Mouse (Mus musculus) R1 (cell line): ENCODE results near the gene Cd1d1.
A peak's percentile ranks its signal among the peaks of the same experiment; 100 is the strongest.

Experiments used
- DNase-seq: peaks from one replicate; pipeline ENCODE4 v3.0.0-alpha.2; 2018; ENCODE audit warnings: low read depth, low spot score

Gene Cd1d1

DNA sequence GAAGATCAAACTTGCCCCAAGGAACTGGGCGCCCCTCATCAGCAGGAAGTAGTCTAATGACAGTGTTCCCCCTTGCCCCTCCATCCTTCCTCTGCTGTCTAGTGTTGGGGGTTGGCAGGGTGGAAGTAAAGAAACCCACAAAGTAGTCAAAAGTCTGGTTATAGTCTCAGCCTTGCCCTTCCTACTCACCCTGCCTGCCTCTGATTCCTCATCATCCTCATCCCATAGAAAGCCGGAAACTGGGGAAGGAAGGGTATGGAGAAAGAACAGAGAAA is 37.9 kb downstream of the Cd1d1 start:
- DNase-seq = no peak

DNA sequence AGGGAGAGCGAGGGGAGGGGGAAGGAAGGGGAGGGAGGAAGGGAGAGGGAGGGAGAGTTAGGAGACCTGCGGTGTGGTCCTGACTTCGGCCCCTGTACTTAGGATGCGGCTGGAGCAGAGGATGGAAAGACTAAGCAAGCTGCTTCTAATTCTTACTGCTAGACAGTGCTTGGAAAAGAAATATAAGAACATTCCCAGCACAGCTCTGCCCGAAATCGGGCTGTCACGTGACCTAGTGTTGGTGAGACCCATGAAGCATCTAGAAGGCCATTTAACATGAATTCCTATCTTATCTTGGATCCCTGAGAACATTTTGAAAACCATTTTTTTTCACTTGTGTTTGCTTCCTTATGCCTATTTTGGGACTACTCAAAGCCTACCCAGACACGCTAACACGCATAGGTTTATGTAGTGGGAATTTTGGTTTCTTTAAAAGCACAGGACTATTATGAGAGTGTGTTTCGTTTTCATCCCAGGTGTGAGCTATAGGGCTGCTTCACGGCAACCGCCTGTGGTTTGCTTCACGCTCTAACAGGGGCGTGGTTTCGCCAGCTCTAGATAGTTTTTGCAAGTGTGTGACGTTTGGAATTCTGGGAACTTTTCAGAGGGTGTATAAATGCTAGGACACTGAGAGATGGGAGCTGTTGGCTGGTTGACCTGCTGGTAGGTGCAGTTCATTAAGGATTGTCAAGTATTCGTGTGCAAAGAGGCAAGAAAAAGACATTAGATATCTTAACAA is 38.4 kb downstream of the Cd1d1 start:
- DNase-seq = peak; percentile 34

DNA sequence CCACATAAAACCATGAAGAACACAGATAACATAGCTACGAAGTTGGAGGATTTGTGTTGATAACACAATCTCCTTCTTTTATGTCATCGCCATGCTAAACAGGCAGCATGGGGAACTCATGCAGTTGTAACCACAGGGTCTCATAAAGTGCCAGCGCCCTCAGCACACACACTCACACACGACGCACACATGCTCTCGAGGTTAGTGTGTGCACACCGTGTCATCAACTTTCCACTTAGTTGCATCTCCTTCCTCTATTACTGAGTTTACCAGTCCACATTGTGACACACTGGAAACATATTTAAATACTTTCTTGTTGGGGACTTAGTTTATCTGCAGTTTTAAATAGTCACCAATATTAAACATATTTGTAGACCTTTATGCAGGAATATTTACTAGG is 40.2 kb downstream of the Cd1d1 start:
- DNase-seq = no peak

DNA sequence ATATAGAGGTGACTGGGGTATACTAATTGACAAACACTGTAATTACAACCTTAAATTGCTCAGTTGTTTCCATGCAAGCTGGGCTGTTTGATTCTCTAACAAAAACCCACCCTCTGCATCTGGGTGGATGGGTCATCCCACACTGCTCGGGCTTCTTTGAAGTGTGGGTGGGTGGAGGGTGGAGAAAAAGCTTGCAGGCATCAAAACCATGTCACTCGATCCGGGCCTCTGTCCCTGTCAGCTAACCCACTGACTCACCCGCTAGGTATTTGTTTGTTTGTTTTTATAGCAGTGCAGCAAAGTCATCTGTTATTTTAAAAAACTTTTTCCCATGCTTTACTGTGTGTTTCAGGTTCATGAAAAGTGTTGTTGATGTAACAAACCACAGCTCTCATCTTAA is 43.9 kb downstream of the Cd1d1 start:
- no peak for DNase-seq

DNA sequence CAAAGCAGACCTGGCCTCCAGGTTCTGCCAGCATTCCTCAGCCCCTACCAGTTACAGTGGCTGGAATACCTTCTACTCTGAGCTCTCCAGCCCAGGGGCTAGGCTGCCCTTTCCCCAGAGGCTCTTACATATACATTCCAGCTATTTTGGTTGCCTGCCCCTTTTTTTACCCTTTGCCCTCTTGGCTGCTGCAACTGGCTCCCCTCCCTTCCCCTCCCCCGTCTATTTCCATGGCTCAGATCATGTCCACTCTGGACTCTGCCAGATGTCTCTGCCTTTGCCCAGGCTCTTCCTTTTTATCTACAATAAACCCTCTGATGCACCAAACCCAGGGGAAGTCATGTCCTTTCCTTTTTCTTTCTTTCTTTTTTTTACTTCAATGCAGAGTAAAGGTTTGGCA is 44.7 kb downstream of the Cd1d1 start:
- DNase-seq = no peak

DNA sequence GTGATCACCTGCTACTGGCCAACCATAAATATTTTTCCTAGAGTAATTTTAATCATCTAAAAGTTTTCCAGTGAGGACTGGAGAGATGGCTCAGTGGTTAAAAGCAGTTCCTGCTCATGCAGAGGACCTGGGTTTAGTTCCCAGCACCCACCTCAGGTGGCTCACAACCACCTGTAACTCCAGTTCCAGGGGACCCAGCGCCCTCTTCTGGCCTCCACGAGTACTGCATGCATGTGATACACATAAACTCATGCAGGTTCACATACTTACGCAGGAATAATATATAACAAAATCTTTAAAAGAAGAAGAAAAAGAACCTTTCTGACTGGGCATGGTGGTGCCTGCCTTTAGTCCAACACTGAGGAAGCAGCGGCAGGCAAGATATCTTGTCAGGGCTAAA is 45.4 kb downstream of the Cd1d1 start:
- DNase-seq = no peak

DNA sequence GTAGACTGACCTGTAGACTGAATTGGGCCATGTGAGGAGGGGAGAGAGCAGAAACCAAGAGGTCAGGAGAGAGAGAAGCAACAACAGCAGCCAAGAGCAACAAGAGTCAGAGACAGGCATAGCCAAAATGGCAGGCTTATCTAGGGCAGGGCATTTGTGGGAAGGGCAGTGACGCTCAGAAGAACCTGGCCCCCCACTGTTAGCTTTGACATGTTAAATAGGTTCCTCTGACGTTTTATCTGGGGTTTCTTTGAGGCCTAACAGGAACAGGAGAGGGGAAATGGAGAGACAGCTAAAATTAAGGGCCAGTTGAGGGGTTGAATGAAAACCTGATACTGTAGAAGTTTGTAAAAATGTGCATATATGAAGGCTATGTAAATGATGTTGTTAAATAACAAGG is 48.6 kb downstream of the Cd1d1 start:
- peak; percentile 92 for DNase-seq
